Mouse (Mus musculus): ENCODE results near the gene Pisd. TPM values are rescaled to one million over a fixed set of nuclear protein-coding genes. Genes with fewer than 3 reads are reported as not detected.
"Not testable (repeated sequence)": the region's sequence is repeated elsewhere in the genome, so short reads cannot be mapped to it uniquely, and the experiment has no call there.

Pisd gene
- total RNA-seq, 1 experiment from 2014 or later = 31.6 TPM

- ATAC-seq (replicated peaks; ENCODE audit: low read depth, poor library complexity, severe bottlenecking) = peak; percentile 62; the same call in 1 of the 2 replicates
Observed at GRCm38 (mm10) chr5:32747650-32748375, 37.6 kb downstream of the Pisd start.

- ATAC-seq (replicated peaks; ENCODE audit: low read depth, poor library complexity, severe bottlenecking) = peak; percentile 87
Observed at GRCm38 (mm10) chr5:32745705-32746655, 39.5 kb downstream of the Pisd start.

- ATAC-seq (replicated peaks; ENCODE audit: low read depth, poor library complexity, severe bottlenecking) = peak; percentile 16
Observed at GRCm38 (mm10) chr5:32742149-32742548, 43.3 kb downstream of the Pisd start.

GRCm38 (mm10) chr5:32741377-32741776, 44.1 kb downstream of the Pisd start:
- ATAC-seq (replicated peaks; ENCODE audit: low read depth, poor library complexity, severe bottlenecking) = peak; percentile 18; the same call in 1 of the 2 replicates

GRCm38 (mm10) chr5:32740850-32741249, 44.6 kb downstream of the Pisd start:
- ATAC-seq (replicated peaks; ENCODE audit: low read depth, poor library complexity, severe bottlenecking) = peak; percentile 15; the same call in 1 of the 2 replicates

GRCm38 (mm10) chr5:32740138-32740537, 45.3 kb downstream of the Pisd start:
- ATAC-seq (replicated peaks; ENCODE audit: low read depth, poor library complexity, severe bottlenecking) = no peak

GRCm38 (mm10) chr5:32736770-32737169, 48.7 kb downstream of the Pisd start:
- 0 out of 2 replicates have a peak, but pooled peaks have one; percentile 10 for ATAC-seq (replicated peaks; ENCODE audit: low read depth, poor library complexity, severe bottlenecking)

GRCm38 (mm10) chr5:32735779-32736178, 49.7 kb downstream of the Pisd start:
- no peak for ATAC-seq (replicated peaks; ENCODE audit: low read depth, poor library complexity, severe bottlenecking)

- peak; percentile 68 for ATAC-seq (replicated peaks; ENCODE audit: low read depth, poor library complexity, severe bottlenecking)
Observed at GRCm38 (mm10) chr5:32733892-32734291, 51.6 kb downstream of the Pisd start.

GRCm38 (mm10) chr5:32728851-32729250, 56.6 kb downstream of the Pisd start:
- no peak for ATAC-seq (replicated peaks; ENCODE audit: low read depth, poor library complexity, severe bottlenecking)

GRCm38 (mm10) chr5:32728300-32728699, 57.1 kb downstream of the Pisd start:
- peak; percentile 43; the same call in 1 of the 2 replicates for ATAC-seq (replicated peaks; ENCODE audit: low read depth, poor library complexity, severe bottlenecking)

GRCm38 (mm10) chr5:32725397-32725796, 60.0 kb downstream of the Pisd start:
- not testable (repeated sequence) for ATAC-seq (replicated peaks; ENCODE audit: low read depth, poor library complexity, severe bottlenecking)

- ATAC-seq (replicated peaks; ENCODE audit: low read depth, poor library complexity, severe bottlenecking) = no peak
Observed at GRCm38 (mm10) chr5:32723981-32724380, 61.5 kb downstream of the Pisd start.

GRCm38 (mm10) chr5:32722711-32723110, 62.7 kb downstream of the Pisd start:
- peak; percentile 61; the same call in 1 of the 2 replicates for ATAC-seq (replicated peaks; ENCODE audit: low read depth, poor library complexity, severe bottlenecking)

GRCm38 (mm10) chr5:32722263-32722662, 63.2 kb downstream of the Pisd start:
- ATAC-seq (replicated peaks; ENCODE audit: low read depth, poor library complexity, severe bottlenecking) = 0 out of 2 replicates have a peak, but pooled peaks have one; percentile 36

- ATAC-seq (replicated peaks; ENCODE audit: low read depth, poor library complexity, severe bottlenecking) = no peak
Observed at GRCm38 (mm10) chr5:32721316-32721715, 64.1 kb downstream of the Pisd start.

GRCm38 (mm10) chr5:32720416-32720815, 65.0 kb downstream of the Pisd start:
- no peak for ATAC-seq (replicated peaks; ENCODE audit: low read depth, poor library complexity, severe bottlenecking)

- no peak for ATAC-seq (replicated peaks; ENCODE audit: low read depth, poor library complexity, severe bottlenecking)
Observed at GRCm38 (mm10) chr5:32718916-32719315, 66.5 kb downstream of the Pisd start.

GRCm38 (mm10) chr5:32717726-32718125, 67.7 kb downstream of the Pisd start:
- no peak for ATAC-seq (replicated peaks; ENCODE audit: low read depth, poor library complexity, severe bottlenecking)

GRCm38 (mm10) chr5:32713703-32714467, 71.6 kb downstream of the Pisd start:
- peak; percentile 83 for ATAC-seq (replicated peaks; ENCODE audit: low read depth, poor library complexity, severe bottlenecking)

All from common myeloid progenitor, adult 5-6 weeks (primary cell).